Mouse (Mus musculus) limb, embryonic 11.5 days (tissue): ENCODE results near the gene Gm1043. TPM values are rescaled to one million over a fixed set of nuclear protein-coding genes. Genes with fewer than 3 reads are reported as not detected.

Experiments used
- ATAC-seq: fragments of 200-750 bp; cut with Nextera tagmentation; 2 replicates; pipeline ENCODE4 v1.8.0; 2017; ENCODE audit warnings: low read depth; ENCODE audit not compliant: insufficient number of reproducible peaks, low FRiP score, low TSS enrichment
- DNase-seq: peaks from one replicate; pipeline ENCODE4 v3.0.0-alpha.2; 2015; ENCODE audit warnings: low spot score
- H3K27ac ChIP-seq: fragments of 300-500 bp; sonication (generic); replicated peaks from 2 replicates; pipeline ENCODE4 v1.5.1; 2014; ENCODE audit warnings: low read depth, mild to moderate bottlenecking, low read length
- H3K27me3 ChIP-seq: fragments of 300-500 bp; sonication (generic); 2 replicates; pipeline ENCODE4 v1.6.1; 2014; ENCODE audit warnings: mild to moderate bottlenecking, low read length, mixed read lengths; ENCODE audit not compliant: control insufficient read depth, insufficient read depth
- H3K36me3 ChIP-seq: fragments of 300-500 bp; sonication (generic); 2 replicates; pipeline ENCODE4 v1.6.1; 2014; ENCODE audit warnings: mild to moderate bottlenecking, low read length, moderate library complexity, mixed read lengths; ENCODE audit not compliant: control insufficient read depth, insufficient read depth
- H3K4me1 ChIP-seq: fragments of 300-500 bp; sonication (generic); 2 replicates; pipeline ENCODE4 v1.6.1; 2014; ENCODE audit warnings: low read length, mixed read lengths; ENCODE audit not compliant: control insufficient read depth, insufficient read depth
- H3K4me2 ChIP-seq: fragments of 300-500 bp; sonication (generic); 2 replicates; pipeline ENCODE4 v1.6.1; 2014; ENCODE audit warnings: low read depth, mild to moderate bottlenecking, moderate library complexity; ENCODE audit not compliant: severe bottlenecking
- H3K4me3 ChIP-seq: fragments of 300-500 bp; sonication (generic); 2 replicates; pipeline ENCODE4 v1.5.1; 2014; ENCODE audit warnings: low read depth, low read length
- H3K9ac ChIP-seq: fragments of 300-500 bp; sonication (generic); 2 replicates; pipeline ENCODE4 v1.6.1; 2014; ENCODE audit warnings: mild to moderate bottlenecking, low read length
- H3K9me3 ChIP-seq: fragments of 300-500 bp; sonication (generic); 2 replicates; pipeline ENCODE4 v1.6.1; 2016; ENCODE audit warnings: low read length; ENCODE audit not compliant: control insufficient read depth
- WGBS: fragments of 180-500 bp; shearing (Covaris S2); extraction: QIAGEN DNeasy Blood & Tissue Kit; methylation state at CpG from one replicate; pipeline ENCODE4 v1.1.7; 2014; 5-methylcytosine and 5-hydroxymethylcytosine counted together
- polyA plus RNA-seq: library from polyadenylated mRNA; unstranded; fragments of >200 nt; fragmentation: Nextera tagmentation; extraction: Ambion mirVana; gene quantifications from 2 replicates; pipeline ENCODE4 v1.2.1, GENCODE M21; 2014

Gm1043 gene
- polyA plus RNA-seq, 1 experiment from 2014 or later = not detected

DNA sequence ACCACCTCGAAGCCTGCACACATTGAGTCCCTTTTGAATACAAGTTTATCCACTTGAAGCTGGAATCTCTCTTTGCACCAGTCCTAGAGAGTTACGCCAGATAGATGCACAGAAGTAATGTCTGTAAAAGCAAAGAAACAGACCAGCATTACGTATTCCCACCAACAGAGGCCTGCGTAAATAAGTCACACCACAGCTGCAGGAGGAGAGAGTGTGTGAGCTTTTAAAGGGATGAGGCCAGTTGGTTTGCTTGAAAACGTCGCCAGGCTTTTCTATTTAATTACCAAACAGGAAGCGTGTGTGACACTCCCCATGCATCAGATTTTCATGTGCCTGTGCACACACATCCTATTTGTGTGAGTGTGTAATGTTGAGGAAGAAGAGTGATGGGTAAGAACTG is 99.4 kb downstream of the Gm1043 start:
- Histone ChIP-seq H3K4me1 (no peaks in the 10 kb centered on the region), H3K36me3 (no peaks in the 10 kb centered on the region), H3K9ac (no peak overlapping the region), H3K4me2 (no peak overlapping the region), H3K9me3 (no peaks in the 10 kb centered on the region), H3K27me3 (no peaks in the 10 kb centered on the region), H3K4me3 (no peak overlapping the region), H3K27ac (no peak overlapping the region)
- ATAC-seq (no peak), DNase-seq (no peak)
- 62% methylated on average over 7 of the region's 7 CpGs for WGBS

DNA sequence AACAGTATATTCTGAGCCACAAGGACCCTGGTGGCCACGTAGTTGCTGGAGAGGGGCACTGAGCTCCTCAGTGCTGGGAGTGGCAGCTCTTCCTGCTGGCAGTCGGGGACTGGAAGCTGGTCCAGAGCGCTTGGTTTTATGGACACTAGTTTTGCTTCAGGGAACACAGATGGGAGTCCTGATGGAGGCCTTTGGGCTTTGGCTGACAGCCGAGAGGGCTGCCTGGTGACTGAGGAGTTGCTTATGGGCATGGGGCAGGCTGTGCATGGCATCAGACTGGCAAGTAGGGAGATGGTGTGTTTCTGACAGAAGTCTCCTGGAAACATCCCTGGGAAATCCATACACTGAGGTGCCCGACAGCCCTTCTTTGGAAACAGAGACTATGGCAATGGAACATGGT is 105.2 kb downstream of the Gm1043 start:
- no peaks in the 10 kb centered on the region for H3K9me3 ChIP-seq
- H3K4me2 ChIP-seq = no peak overlapping the region
- H3K4me1 ChIP-seq = no peaks in the 10 kb centered on the region
- no peak for ATAC-seq
- no peak overlapping the region for H3K4me3 ChIP-seq
- DNase-seq = no peak
- 83% methylated on average over 5 of the region's 5 CpGs for WGBS
- no peak overlapping the region for H3K27ac ChIP-seq
- no peaks in the 10 kb centered on the region for H3K27me3 ChIP-seq
- H3K36me3 ChIP-seq = no peaks in the 10 kb centered on the region
- H3K9ac ChIP-seq = no peak overlapping the region

DNA sequence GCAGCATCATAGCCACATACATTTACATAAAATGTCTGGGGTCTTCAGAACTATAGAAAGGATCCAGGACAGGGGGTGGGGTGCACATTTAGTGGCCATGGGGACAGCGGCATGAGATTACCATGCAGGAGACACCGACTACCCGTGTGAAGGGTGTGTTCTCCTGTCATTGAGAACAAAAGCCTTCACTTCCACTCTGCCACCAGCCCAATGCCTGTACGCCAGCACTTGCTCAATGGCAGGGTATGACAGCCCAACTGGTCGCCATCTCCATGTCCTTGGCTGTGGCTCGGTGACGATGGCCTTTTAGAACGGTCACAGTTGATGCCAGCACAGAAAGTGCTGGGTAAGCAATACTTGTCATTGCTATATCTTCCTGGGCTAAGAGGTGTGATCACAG is 111.0 kb downstream of the Gm1043 start:
- Histone ChIP-seq H3K4me2 (no peak overlapping the region), H3K9ac (no peak overlapping the region), H3K27me3 (no peaks in the 10 kb centered on the region), H3K4me1 (peaks cover 20% of the 10 kb centered on the region), H3K9me3 (no peaks in the 10 kb centered on the region), H3K27ac (no peak overlapping the region), H3K4me3 (no peak overlapping the region), H3K36me3 (no peaks in the 10 kb centered on the region)
- DNase-seq (no peak), ATAC-seq (no peak)
- 86% methylated on average over 8 of the region's 8 CpGs for WGBS

DNA sequence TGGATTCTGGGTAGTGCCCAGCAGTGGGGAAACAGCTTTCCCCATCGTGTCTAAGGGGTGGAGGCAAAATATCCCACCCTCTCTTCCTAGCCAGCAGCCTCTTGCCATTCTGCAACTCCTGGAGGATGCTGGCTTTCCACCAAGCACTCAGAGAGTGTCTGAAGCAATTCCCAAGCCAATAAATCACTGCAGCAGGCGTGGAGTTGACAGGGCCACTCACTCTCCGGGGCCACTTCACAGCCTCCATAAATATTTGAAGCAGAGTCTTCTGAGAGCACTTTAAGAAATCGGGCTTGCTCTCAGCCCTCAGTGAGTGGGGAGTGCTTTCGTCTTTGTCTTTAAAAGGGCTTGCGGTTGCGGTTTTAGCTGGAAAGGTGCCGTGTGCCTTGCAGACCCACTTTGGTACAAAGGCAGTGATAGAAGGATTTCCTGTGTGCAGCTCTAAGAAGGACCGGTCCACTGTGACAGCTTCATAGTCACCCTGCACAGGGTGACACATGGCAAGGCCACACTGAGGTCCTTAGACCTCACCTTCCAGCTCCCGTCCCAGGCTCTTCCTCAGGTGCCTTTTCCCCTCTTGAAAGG is 111.6 kb downstream of the Gm1043 start:
- no peak overlapping the region for H3K4me2 ChIP-seq
- H3K9me3 ChIP-seq = no peaks in the 10 kb centered on the region
- no peak for ATAC-seq
- no peaks in the 10 kb centered on the region for H3K27me3 ChIP-seq
- peak; percentile 55 for DNase-seq
- H3K4me3 ChIP-seq = no peak overlapping the region
- H3K9ac ChIP-seq = no peak overlapping the region
- H3K27ac ChIP-seq = no peak overlapping the region
- peaks cover 20% of the 10 kb centered on the region for H3K4me1 ChIP-seq
- 28% methylated on average over 10 of the region's 10 CpGs for WGBS
- no peaks in the 10 kb centered on the region for H3K36me3 ChIP-seq

DNA sequence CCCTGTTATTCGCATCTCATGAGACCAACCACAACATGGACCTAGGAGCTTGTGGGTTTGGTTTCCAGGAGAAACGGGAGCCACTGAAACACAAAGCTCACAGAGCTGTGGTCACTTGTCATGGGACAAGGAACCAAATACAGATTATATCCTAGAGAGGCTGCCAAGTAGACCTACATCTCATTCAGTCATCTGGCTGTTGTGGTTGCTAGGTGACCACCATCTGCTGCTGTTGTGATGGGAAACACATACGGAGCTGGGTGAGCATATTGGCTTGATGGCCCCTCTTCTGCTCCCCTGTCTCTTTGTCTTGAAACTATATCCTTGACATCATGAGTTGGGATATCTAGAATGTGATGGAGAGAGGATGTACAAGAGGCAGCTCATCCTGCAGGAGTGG is 112.3 kb downstream of the Gm1043 start:
- H3K4me1 ChIP-seq = peaks cover 20% of the 10 kb centered on the region
- H3K27me3 ChIP-seq = no peaks in the 10 kb centered on the region
- no peak for DNase-seq
- H3K9me3 ChIP-seq = no peaks in the 10 kb centered on the region
- ATAC-seq = no peak
- no peak overlapping the region for H3K27ac ChIP-seq
- H3K9ac ChIP-seq = no peak overlapping the region
- 76% methylated on average over 3 of the region's 3 CpGs for WGBS
- no peaks in the 10 kb centered on the region for H3K36me3 ChIP-seq
- no peak overlapping the region for H3K4me2 ChIP-seq
- no peak overlapping the region for H3K4me3 ChIP-seq

DNA sequence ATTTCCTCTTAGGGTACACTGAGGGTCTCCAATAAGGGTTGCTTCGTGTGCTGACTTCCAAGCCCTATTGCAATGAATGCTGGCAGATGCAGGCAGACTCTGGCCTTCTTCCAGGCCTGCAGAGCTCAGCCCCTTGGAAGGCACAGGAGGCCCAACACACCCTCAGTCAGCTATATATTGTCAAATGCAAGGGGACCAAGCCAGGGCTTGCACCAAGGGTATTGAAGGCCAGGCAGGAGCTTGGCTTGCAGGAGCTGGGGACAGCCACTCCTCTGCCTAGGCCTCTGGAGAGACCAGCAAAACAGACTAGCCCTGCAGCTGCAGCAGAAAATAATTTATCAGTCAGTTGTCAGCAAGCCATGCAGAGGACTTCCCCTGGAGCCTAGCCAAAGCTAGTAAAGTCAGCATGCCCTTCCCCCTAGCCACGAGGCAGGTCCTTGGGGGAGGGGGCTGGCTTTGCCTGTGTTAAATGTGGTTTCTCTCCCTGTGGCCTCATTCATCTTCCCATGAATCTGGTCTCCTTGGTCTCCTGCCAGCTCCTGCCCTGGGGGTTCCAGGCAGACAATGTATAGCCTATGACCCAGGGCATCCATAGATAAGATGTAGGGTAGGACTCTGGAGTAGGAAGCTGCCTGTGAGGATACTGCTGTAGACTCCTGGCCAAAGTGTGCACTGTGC is 113.0 kb downstream of the Gm1043 start:
- DNase-seq (peak; percentile 69), ATAC-seq (peak; percentile 67)
- H3K27me3 ChIP-seq = no peaks in the 10 kb centered on the region
- H3K4me1 ChIP-seq = peaks cover 20% of the 10 kb centered on the region
- H3K4me2 ChIP-seq = no peak overlapping the region
- H3K9ac ChIP-seq = 0 out of 2 replicates have a peak overlapping the region, but pooled peaks have one; percentile 23
- H3K36me3 ChIP-seq = no peaks in the 10 kb centered on the region
- no peaks in the 10 kb centered on the region for H3K9me3 ChIP-seq
- H3K4me3 ChIP-seq = no peak overlapping the region
- H3K27ac ChIP-seq = no peak overlapping the region
- WGBS = 40% methylated on average over 2 of the region's 2 CpGs

DNA sequence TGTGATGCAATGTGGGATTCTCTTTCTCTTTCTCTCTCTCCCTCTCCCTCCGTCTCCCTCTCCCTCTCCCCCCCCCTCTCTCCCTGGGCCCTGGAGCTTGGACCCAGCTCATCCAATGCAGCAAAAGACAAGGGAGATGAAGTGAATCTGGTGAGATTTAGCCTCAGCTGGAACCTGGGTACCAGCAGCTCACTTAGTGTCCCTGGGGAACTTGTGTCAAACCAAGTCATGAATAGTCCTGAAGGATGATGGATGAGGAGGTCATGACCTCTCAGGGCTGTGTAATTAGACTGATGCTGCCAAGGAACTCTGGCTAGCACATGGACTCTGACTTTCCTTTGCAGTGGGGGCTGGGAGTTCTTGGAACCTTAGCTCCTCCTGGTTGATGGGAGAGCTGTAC is 117.1 kb downstream of the Gm1043 start:
- Histone ChIP-seq H3K36me3 (no peaks in the 10 kb centered on the region), H3K4me2 (no peak overlapping the region), H3K9me3 (no peaks in the 10 kb centered on the region), H3K27ac (no peak overlapping the region), H3K27me3 (no peaks in the 10 kb centered on the region), H3K4me1 (peaks cover 12% of the 10 kb centered on the region), H3K9ac (no peak overlapping the region), H3K4me3 (no peak overlapping the region)
- 14% methylated on average over 1 of the region's 1 CpGs for WGBS
- ATAC-seq (no peak), DNase-seq (no peak)

DNA sequence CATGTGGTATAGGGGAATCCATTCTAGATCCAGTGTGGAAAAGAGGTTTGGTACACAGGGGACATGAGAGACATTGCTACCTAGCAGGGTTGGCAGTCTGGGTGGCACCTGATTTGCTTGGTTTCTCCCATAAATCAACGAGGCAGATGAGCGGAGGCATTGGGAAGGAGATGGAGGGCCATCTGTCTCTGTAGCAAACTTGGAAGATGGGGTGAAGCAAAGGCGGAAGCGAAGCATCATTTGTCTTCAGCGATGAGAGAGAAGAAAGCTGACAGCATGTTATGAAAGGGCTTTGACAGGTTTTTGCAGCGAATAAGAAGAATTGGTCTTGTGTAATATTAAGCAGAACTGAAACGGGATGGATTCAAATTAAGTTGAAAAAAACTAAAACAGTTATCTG is 119.7 kb downstream of the Gm1043 start:
- Histone ChIP-seq H3K4me1 (no peaks in the 10 kb centered on the region), H3K4me2 (no peak overlapping the region), H3K27me3 (no peaks in the 10 kb centered on the region), H3K9ac (no peak overlapping the region), H3K27ac (no peak overlapping the region), H3K4me3 (no peak overlapping the region), H3K9me3 (no peaks in the 10 kb centered on the region), H3K36me3 (no peaks in the 10 kb centered on the region)
- 86% methylated on average over 7 of the region's 7 CpGs for WGBS
- no peak for ATAC-seq
- no peak for DNase-seq

DNA sequence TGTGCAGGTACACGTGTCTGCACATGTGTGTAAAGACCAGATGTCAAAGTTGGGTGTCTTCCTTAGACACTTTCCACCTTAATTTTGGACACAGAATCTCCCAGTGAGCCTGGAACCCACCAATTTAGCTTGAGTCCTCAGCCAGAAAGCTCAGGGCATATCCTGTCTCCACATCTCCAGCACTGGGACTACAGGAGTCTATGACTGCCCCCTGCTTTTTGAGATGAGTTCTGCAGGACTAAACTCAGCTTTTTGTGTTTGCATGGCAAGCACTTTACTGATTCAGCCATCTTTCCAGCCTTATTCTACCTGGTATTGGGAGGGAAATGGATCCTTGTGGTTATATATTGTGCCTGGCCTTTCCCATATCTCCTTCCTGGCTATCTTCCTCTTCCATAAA is 120.2 kb downstream of the Gm1043 start:
- no peaks in the 10 kb centered on the region for H3K27me3 ChIP-seq
- H3K4me1 ChIP-seq = no peaks in the 10 kb centered on the region
- WGBS = 85% methylated on average over 1 of the region's 1 CpGs
- H3K4me2 ChIP-seq = no peak overlapping the region
- no peaks in the 10 kb centered on the region for H3K9me3 ChIP-seq
- no peak overlapping the region for H3K27ac ChIP-seq
- DNase-seq (no peak), ATAC-seq (no peak)
- H3K9ac ChIP-seq = no peak overlapping the region
- H3K4me3 ChIP-seq = no peak overlapping the region
- H3K36me3 ChIP-seq = no peaks in the 10 kb centered on the region
